Mouse (Mus musculus) heart, postnatal 10 days (tissue): ENCODE measurements around the gene Tor3a. TPM values are rescaled to one million over a fixed set of nuclear protein-coding genes. Genes with fewer than 3 reads are reported as not detected.
"Not testable (repeated sequence)": the region's sequence is repeated elsewhere in the genome, so short reads cannot be mapped to it uniquely, and the experiment has no call there.

Experiments
- DNase-seq, 2 experiments: peaks; one replicate each; pipeline ENCODE4 v3.0.0; 2021
- intact Hi-C: fragments of 180-260 bp; cut with DNase I; formaldehyde crosslinking; loops from one replicate; pipeline ENCODE4 v1.15.1; 2025
- total RNA-seq, 2 experiments: library from RNA; stranded (reverse); gene quantifications; 2 replicates each; pipeline ENCODE4 v1.2.3; 2021

Gene Tor3a
- total RNA-seq, 2 experiments from 2014 or later = 11.2 to 14.3 TPM

GRCm38 (mm10) chr1:156672720-156673475 lies 1.3 kb downstream of the Tor3a start:
- peak in 1 of 2 experiments; percentile 31 for DNase-seq
- intact Hi-C loops = loop anchor here (5.0 kb wide), 1 partner anchor 256 kb away; no protein-coding TSS in a partner anchor

GRCm38 (mm10) chr1:156671921-156672320 lies 2.2 kb downstream of the Tor3a start:
- intact Hi-C loops = loop anchor here (5.0 kb wide), 1 partner anchor 255 kb away; no protein-coding TSS in a partner anchor

GRCm38 (mm10) chr1:156669208-156669983 lies 4.8 kb downstream of the Tor3a start:
- intact Hi-C loops = no loop called here
- no peak for DNase-seq

More at GRCm38 (mm10) chr1:156671921-156672320, 2.2 kb downstream of the Tor3a start:
- no peak for DNase-seq

GRCm38 (mm10) chr1:156668602-156669001 lies 5.6 kb downstream of the Tor3a start:
- intact Hi-C loops = no loop called here
- DNase-seq = no peak

- peak; percentile 65 to 74 for DNase-seq
- intact Hi-C loops = no loop called here
Observed at GRCm38 (mm10) chr1:156667141-156667926, 6.8 kb downstream of the Tor3a start.

- intact Hi-C loops = no loop called here
- no peak for DNase-seq
Observed at GRCm38 (mm10) chr1:156665777-156666176, 8.4 kb downstream of the Tor3a start.

- DNase-seq, intact Hi-C loops: not testable (repeated sequence)
Observed at GRCm38 (mm10) chr1:156660660-156661236, 13.4 kb downstream of the Tor3a start.

GRCm38 (mm10) chr1:156659906-156660659 lies 14.1 kb downstream of the Tor3a start:
- DNase-seq = peak in 1 of 2 experiments; percentile 30
- intact Hi-C loops = no loop called here

- DNase-seq = peak; percentile 60 to 61
- intact Hi-C loops = no loop called here
Observed at GRCm38 (mm10) chr1:156658676-156659075, 15.5 kb downstream of the Tor3a start.

GRCm38 (mm10) chr1:156657523-156657922 lies 16.6 kb downstream of the Tor3a start:
- no peak for DNase-seq
- intact Hi-C loops = no loop called here

- intact Hi-C loops = no loop called here
- DNase-seq = peak in 1 of 2 experiments; percentile 27
Observed at GRCm38 (mm10) chr1:156654735-156655530, 19.2 kb downstream of the Tor3a start.

- intact Hi-C loops = no loop called here
- DNase-seq = peak in 1 of 2 experiments; percentile 24
Observed at GRCm38 (mm10) chr1:156652189-156652822, 21.9 kb downstream of the Tor3a start.

- DNase-seq = no peak
- intact Hi-C loops = no loop called here
Observed at GRCm38 (mm10) chr1:156650631-156651030, 23.5 kb downstream of the Tor3a start.

- DNase-seq = no peak
- intact Hi-C loops = no loop called here
Observed at GRCm38 (mm10) chr1:156648705-156649104, 25.5 kb downstream of the Tor3a start.

- DNase-seq = no peak
Observed at GRCm38 (mm10) chr1:156645971-156646370, 28.2 kb downstream of the Tor3a start.

GRCm38 (mm10) chr1:156644780-156645523 lies 29.2 kb downstream of the Tor3a start:
- intact Hi-C loops = no loop called here

More at GRCm38 (mm10) chr1:156645971-156646370, 28.2 kb downstream of the Tor3a start:
- intact Hi-C loops = no loop called here

GRCm38 (mm10) chr1:156644061-156644460 lies 30.1 kb downstream of the Tor3a start:
- DNase-seq = no peak
- intact Hi-C loops = no loop called here

More at GRCm38 (mm10) chr1:156644780-156645523, 29.2 kb downstream of the Tor3a start:
- no peak for DNase-seq

GRCm38 (mm10) chr1:156642813-156643212 lies 31.3 kb downstream of the Tor3a start:
- DNase-seq = no peak
- intact Hi-C loops = no loop called here
